Mouse (Mus musculus) liver, adult 2 months (tissue): ENCODE results near the gene Unc5b. TPM values are rescaled to one million over a fixed set of nuclear protein-coding genes. Genes with fewer than 3 reads are reported as not detected.

Experiments used
- DNase-seq: peaks from one replicate; pipeline ENCODE4 v3.0.0-alpha.2; 2011; ENCODE audit warnings: low read depth, low spot score; ENCODE audit errors: extremely low read depth
- H3K27ac ChIP-seq: fragments of 200-500 bp; replicated peaks from 2 replicates; pipeline ENCODE4 v1.5.1; 2012; ENCODE audit warnings: low read depth, mild to moderate bottlenecking, control low read depth, inconsistent platforms, low read length; ENCODE audit not compliant: insufficient read depth
- H3K27me3 ChIP-seq: fragments of 200-500 bp; 2 replicates; pipeline ENCODE4 v1.6.1; 2012; ENCODE audit warnings: mild to moderate bottlenecking, moderate library complexity, low read length, inconsistent platforms; ENCODE audit not compliant: control insufficient read depth, insufficient read depth
- H3K36me3 ChIP-seq: fragments of 200-500 bp; 2 replicates; pipeline ENCODE4 v1.6.1; 2012; ENCODE audit warnings: low read length, inconsistent platforms; ENCODE audit not compliant: control insufficient read depth, insufficient read depth
- H3K4me1 ChIP-seq: fragments of 200-500 bp; 2 replicates; pipeline ENCODE4 v1.6.1; 2011; ENCODE audit warnings: low read length; ENCODE audit not compliant: control insufficient read depth, insufficient read depth
- H3K4me3 ChIP-seq: fragments of 200-500 bp; 2 replicates; pipeline ENCODE4 v1.5.1; 2011; ENCODE audit warnings: low read depth, mild to moderate bottlenecking, control low read depth, low read length, moderate library complexity; ENCODE audit not compliant: insufficient read depth
- H3K79me2 ChIP-seq: fragments of 200-500 bp; 2 replicates; pipeline ENCODE4 v1.6.1; 2012; ENCODE audit warnings: inconsistent platforms, mild to moderate bottlenecking, low read length, moderate library complexity; ENCODE audit not compliant: control insufficient read depth, insufficient read depth
- H3K9ac ChIP-seq: fragments of 200-500 bp; 2 replicates; pipeline ENCODE4 v1.6.1; 2012; ENCODE audit warnings: low read depth, mild to moderate bottlenecking, control low read depth, inconsistent platforms, low read length
- CTCF ChIP-seq: fragments of 200-500 bp; IDR thresholded peaks from 2 replicates; pipeline ENCODE4 v1.5.1; 2011; ENCODE audit warnings: low read depth, low read length, control low read depth
- POLR2A ChIP-seq: fragments of 200-500 bp; IDR thresholded peaks from 2 replicates; pipeline ENCODE4 v1.6.1; 2011; ENCODE audit warnings: low read length, control low read depth; ENCODE audit not compliant: insufficient read depth; ENCODE audit errors: extremely low read depth
- WGBS: fragments of 180-500 bp; shearing (Covaris S2); methylation state at CpG from one replicate; pipeline ENCODE4 v1.1.7; 2018; 5-methylcytosine and 5-hydroxymethylcytosine counted together
- polyA plus RNA-seq: library from polyadenylated mRNA; depleted of rRNA; stranded (reverse); fragments of >200 nt; gene quantifications from 2 replicates; pipeline ENCODE4 v1.2.3, GENCODE M21; 2012
- total RNA-seq: library from RNA; depleted of rRNA; stranded (reverse); fragments of >200 nt; gene quantifications from 2 replicates; pipeline ENCODE4 v1.2.3, GENCODE M21; 2014

The Unc5b gene
- total and polyA plus RNA-seq, 2 experiments, result 0.83 to 1.0 TPM

DNA sequence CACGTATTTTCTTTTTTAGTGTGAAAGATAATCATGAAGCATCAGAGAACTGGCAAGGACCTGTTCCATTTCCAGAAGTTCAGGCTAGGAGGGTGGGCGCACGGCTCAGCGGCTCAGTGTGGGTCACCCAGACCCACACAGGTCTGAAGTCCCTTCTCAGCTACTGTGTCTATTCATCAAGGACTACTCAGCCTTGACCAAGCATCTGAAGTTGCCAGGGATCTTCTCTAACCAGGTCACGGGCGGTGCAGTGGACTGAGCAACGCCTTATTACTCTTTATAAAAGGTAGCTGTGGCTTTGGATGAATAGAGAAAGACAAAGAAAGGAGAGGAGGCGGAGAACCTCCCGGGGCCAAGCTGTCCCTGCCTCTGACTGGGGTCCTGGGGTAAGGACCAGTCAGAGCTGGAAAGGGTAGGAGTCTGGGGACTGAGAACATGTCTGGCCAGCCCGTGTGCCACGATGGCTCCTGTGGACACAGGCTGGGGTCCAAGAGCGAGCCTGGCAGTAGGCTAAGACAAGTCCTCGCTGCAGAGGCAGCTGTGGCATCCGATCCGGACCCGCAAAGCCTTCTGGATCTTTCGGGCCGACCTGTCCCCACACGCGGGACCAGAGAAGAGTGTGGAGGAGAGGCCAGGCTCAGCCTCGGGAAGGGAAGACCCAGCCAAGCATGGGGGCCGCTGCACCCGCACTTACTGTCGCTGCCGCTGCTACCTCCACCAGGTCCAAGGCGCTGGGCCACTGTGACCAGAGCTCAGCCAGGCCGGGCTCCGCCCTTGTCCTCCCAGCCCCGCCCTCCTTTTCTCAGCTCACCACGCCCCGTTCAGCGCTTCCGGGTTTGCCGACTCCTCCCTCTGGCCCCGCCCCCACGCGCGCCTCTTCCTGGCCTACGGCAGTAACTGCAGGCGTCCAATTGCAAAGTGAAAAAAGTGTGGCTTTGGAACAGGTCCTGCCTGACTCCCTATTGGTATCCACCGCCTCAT lies 79.1 kb downstream of the Unc5b start, which contains the start of gene Slc29a3:
Gene Slc29a3, minus strand, starts transcription at position 755 of the 981 bp plus-strand sequence.
- Histone ChIP-seq H3K9ac (peak within 1 kb of the TSS; percentile 79), H3K79me2 (peaks cover 5% of the 10 kb centered on the region; the same call in 1 of the 2 replicates), H3K4me3 (peak within 1 kb of the TSS; percentile 77), H3K36me3 (peaks cover 1% of the 10 kb centered on the region; the same call in 1 of the 2 replicates), H3K27ac (peak within 1 kb of the TSS; percentile 50), H3K4me1 (peaks cover 4% of the 10 kb centered on the region; the same call in 1 of the 2 replicates), H3K27me3 (no peaks in the 10 kb centered on the region)
- peak; percentile 90 for TF ChIP-seq POLR2A
- peak; percentile 51; the same call in 1 of the 2 replicates for TF ChIP-seq CTCF
- DNase-seq, result peak; percentile 83
- 9% methylated on average over 41 of the region's 41 CpGs for WGBS

- TF ChIP-seq POLR2A (no peak), CTCF (no peak)
- no peak overlapping the region for H3K4me3 ChIP-seq
- peak; percentile 31 for DNase-seq
- no peak overlapping the region for H3K27ac ChIP-seq
- 73% methylated on average over 6 of the region's 6 CpGs for WGBS
- peaks cover 7% of the 10 kb centered on the region; the same call in 1 of the 2 replicates for H3K79me2 ChIP-seq
- H3K9ac ChIP-seq, result no peak overlapping the region; the same call in 1 of the 2 replicates
- H3K27me3 ChIP-seq, result no peaks in the 10 kb centered on the region
- H3K36me3 ChIP-seq, result peaks cover 1% of the 10 kb centered on the region; the same call in 1 of the 2 replicates
- H3K4me1 ChIP-seq, result peaks cover 2% of the 10 kb centered on the region; the same call in 1 of the 2 replicates
Measured at GRCm38 (mm10) chr10:60747667-60748212, 83.6 kb downstream of the Unc5b start.

GRCm38 (mm10) chr10:60746512-60746911 lies 84.9 kb downstream of the Unc5b start:
- no peak overlapping the region for H3K4me3 ChIP-seq
- no peak for DNase-seq
- 0 out of 2 replicates have a peak, but pooled peaks cover 1% of the 10 kb centered on the region for H3K4me1 ChIP-seq
- peaks cover 1% of the 10 kb centered on the region; the same call in 1 of the 2 replicates for H3K36me3 ChIP-seq
- no peak overlapping the region for H3K27ac ChIP-seq
- 91% methylated on average over 2 of the region's 2 CpGs for WGBS
- no peak for TF ChIP-seq CTCF
- TF ChIP-seq POLR2A, result no peak
- H3K79me2 ChIP-seq, result peaks cover 7% of the 10 kb centered on the region; the same call in 1 of the 2 replicates
- H3K9ac ChIP-seq, result no peak overlapping the region
- H3K27me3 ChIP-seq, result no peaks in the 10 kb centered on the region

DNA sequence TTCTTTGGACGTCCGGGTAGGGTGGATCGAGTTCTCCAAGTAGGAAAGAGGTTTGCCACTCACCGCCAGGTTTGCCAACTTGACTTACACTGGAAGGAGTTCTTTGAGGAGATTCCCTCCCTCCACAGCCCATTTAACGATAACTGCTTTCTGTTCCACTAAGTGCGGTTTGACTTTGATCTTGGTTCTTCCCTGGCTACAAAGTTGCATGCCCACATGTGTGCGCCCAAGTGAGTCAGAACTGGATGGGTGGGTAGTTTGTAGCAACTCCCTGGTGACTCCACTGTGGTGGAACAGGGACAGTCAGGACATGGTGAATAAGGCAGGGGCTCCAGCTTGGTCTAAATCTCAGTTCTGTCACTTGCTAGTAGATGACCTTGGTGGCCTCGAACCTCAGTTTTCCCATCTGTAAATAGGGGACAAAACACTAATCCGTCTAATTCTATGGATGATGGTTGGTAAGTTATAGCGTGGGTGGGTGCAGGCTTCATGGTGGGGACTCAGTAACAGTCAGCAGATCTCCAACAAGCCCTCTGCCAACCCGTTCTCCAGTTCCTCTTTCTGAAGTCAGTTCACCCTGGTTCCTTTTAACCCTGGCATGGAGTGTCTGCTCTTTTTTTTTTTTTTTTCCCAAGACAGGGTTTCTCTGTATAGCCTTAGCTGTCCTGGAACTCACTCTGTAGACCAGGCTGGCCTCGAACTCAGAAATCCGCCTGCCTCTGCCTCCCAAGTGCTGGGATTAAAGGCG lies 86.7 kb downstream of the Unc5b start:
- TF ChIP-seq CTCF (no peak), POLR2A (no peak)
- Histone ChIP-seq H3K36me3 (peaks cover 1% of the 10 kb centered on the region; the same call in 1 of the 2 replicates), H3K9ac (no peak overlapping the region), H3K27me3 (no peaks in the 10 kb centered on the region), H3K27ac (no peak overlapping the region), H3K4me1 (no peaks in the 10 kb centered on the region), H3K4me3 (no peak overlapping the region), H3K79me2 (peaks cover 4% of the 10 kb centered on the region; the same call in 1 of the 2 replicates)
- 88% methylated on average over 14 of the region's 14 CpGs for WGBS
- DNase-seq, result no peak

DNA sequence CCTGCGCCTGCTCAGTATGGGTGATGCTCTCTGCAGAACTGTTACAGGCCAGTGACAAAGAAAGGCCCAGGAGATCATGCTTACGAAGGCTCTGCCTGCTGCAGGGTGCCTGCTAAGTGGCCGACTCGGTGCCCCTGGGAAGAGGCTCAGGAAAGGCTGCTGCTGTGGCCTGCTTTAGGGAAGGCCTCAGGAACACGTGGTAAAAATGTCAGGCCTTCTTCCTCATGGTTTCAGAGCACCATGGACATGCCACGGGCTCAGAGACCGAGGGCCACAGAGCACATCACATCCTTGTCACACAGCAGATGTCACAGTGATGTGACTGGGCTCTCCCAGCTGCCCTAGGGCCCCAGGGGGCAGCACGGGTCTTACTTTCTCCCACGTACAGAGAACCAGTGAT lies 87.7 kb downstream of the Unc5b start:
- TF ChIP-seq CTCF, result no peak
- WGBS, result 76% methylated on average over 9 of the region's 9 CpGs
- H3K27ac ChIP-seq, result no peak overlapping the region
- no peak overlapping the region for H3K9ac ChIP-seq
- H3K36me3 ChIP-seq, result no peaks in the 10 kb centered on the region
- no peaks in the 10 kb centered on the region for H3K27me3 ChIP-seq
- no peaks in the 10 kb centered on the region for H3K4me1 ChIP-seq
- no peak overlapping the region for H3K4me3 ChIP-seq
- DNase-seq, result no peak
- peaks cover 4% of the 10 kb centered on the region; the same call in 1 of the 2 replicates for H3K79me2 ChIP-seq
